Mouse (Mus musculus): ENCODE results near the gene Tie1.
A peak's percentile ranks its signal among the peaks of the same experiment; 100 is the strongest.

Tie1 gene

DNA sequence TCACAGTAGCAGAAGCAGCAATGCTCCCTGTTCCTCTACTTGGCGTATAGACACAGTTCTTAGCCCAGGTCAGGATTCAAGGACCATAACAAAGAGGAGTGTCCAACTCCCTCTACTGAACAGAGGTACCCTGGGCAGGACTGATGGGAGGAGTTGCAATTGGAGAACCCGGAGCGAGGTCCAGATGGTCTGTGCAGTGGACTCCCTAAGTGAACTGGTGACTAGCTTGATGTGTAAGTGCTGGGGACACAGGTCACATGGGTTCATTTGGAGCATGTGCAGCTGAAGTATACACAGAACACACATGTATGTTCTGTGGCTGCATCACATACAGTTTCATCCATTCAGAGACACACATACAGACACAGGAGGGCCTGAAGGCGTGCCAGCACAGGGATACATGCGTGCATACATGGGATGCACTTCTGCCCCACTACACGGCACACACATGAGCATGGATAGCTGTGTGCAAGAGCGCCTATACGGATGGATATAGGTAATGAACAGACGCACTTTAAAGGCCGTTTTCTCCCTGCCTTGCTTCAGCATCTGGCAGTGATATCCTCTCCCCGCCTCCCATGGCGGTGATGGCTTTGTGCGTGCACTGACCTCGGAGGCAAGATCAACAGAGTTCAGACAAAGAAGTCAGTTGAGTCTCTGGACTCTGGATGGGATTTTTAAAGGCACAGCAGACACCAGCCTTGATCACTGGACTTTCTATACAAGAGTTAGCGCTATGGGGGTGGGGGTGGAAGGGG, 12.9 kb downstream of the Tie1 start:
- no peak for DNase-seq (ENCODE audit: extremely low spot score, low read depth, low spot score)

DNA sequence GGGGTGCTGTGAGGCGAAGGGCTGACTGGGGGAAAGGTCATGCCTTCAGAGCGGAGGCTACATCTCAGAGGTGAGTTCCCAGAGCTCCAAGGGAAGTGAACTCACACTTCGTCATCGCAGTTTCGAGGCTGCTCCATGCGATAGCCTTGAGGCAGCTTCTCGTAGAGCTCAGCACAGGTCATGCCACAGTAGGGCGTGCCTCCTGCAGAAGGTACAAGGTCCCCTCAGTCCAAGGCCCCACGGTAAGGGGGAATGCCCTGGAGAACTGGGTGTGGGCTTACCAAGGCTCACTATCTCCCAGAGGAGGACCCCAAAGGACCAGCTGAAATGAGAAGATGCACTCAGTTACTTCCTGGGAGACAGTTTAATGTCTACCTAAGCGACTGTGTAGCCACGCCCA, 17.2 kb downstream of the Tie1 start:
- DNase-seq (ENCODE audit: extremely low spot score, low read depth, low spot score) = no peak

DNA sequence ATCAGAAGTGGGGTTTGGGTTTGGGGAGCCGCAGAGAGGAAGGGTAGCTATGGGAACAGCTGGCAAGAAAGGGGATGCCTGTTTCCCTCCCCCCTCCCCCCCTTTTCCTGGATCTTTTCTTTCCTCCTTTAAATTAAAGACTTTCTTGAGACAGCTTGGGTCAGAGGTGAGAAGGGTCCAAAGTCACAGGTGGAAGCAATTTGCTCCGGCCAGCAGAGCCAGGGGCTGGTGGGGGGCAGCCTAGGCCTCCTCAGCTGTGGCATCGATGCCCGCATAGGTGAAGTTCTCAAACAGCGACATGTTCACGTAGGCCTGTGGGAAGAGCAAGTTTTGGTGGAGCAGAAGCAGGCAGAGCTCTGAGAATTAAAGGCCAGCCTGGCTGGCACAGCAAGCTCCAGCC, 18.6 kb downstream of the Tie1 start:
- no peak for DNase-seq (ENCODE audit: extremely low spot score, low read depth, low spot score)

DNA sequence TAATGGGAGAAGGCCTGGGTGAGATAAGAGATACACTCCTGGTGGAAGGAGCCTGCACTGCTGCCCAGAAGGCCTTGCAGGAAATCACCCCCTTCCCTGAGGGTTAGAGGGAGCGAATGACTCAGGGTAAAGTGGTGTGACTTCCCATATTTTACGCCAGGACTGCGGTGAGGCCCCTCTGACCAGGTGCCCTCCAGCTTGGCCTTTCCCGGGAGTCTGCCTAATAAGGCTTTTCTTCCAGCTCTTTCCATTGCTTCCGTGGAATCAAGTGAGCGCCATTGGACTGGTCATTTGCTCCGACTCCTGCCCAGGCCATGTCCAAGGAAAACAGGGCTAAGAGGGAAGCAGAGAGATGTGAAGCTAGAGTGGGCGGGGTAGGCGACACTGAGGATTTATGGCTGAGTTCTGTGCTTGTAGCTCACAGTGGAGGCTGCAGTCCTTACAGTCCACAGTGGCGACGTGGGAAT, 24.1 kb downstream of the Tie1 start:
- DNase-seq (ENCODE audit: extremely low spot score, low read depth, low spot score) = no peak

DNA sequence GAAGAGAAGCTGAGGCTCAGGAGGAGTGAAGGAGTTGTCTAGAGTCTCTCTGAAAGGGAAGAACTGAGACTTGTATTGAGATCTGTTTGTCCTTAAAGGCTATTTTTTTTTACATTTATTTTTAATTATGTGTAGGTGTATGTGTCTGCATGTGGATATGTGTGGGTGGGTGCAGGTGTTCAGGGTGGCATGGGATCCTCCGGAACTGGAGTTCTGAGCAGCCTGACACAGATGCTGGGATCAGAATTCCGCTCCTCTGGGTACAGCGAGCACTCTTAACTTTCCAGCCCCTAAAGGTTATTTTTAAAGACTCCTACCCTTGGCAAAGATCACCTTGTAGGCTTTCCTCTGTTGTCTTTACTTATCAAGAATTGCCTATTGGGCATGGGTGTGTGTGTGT, 24.9 kb downstream of the Tie1 start:
- DNase-seq (ENCODE audit: extremely low spot score, low read depth, low spot score) = no peak

DNA sequence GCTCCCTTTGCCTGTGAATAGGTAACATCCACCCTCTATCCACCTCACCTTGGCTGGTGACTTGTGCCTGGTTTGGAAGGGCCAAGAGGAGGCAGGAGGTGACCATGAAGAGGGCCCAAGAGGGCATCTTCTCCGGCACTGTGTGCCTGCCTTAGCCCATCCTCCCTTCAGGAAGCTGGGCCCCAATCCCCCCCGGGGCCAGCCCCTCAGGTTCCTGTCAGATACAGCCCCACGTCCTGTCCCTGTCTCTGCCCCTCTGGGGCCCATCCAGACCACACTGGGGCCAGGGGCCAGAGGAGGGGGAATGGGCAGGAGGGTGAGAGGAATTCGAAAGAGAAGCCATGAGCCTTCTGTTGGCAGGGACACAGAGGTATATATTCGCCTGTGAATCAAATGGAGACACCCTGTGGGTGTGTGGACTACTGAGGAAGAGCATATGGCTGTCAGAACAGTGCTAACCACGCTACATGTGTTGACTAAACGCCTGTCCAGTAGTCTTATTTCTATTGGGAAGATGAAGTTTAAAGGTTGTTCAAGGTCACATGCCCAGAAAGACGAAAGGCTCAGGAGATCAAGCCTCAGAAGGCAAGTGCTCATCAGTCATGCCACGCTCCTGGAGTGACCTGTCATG, 32.4 kb downstream of the Tie1 start, which contains the start of gene Mpl:
TSS of gene Mpl (minus strand) at position 169 of the 631 bp plus-strand sequence.
- no peak for DNase-seq (ENCODE audit: extremely low spot score, low read depth, low spot score)

DNA sequence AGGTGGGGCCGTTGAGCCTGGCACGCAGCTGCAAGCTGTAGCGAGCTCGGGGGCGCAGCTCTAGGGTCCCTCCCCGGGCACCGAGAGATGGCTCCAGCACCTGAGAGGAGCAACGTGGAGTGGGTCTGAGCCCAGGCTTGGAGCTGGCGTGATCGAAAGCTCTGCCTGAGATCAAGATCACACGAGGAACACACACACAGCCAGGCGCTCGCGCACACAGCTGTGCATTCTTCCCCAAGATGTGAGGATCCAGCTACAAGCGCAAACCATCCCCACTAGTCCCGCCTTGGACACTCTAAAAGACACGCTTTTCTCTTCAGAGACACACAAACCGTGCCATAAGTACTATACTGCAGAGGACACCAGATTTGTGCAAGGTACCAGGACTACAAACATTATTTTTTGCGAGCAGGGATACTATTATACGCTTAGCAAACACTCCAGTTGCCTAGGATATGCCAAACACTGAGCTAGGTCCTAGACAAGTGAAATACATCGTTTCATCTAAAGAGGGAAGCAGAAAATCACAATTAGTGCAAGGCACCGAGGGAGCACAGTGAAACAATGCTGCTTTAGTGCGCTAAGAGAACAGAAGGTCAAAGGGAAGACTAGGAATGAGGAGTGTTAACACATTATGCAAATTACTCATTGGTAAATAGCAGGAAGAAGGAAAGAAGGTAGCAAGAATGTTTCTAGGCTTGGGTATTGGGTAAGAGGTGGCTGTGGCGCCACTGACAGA, 43.3 kb downstream of the Tie1 start:
- DNase-seq (ENCODE audit: extremely low spot score, low read depth, low spot score) = no peak

DNA sequence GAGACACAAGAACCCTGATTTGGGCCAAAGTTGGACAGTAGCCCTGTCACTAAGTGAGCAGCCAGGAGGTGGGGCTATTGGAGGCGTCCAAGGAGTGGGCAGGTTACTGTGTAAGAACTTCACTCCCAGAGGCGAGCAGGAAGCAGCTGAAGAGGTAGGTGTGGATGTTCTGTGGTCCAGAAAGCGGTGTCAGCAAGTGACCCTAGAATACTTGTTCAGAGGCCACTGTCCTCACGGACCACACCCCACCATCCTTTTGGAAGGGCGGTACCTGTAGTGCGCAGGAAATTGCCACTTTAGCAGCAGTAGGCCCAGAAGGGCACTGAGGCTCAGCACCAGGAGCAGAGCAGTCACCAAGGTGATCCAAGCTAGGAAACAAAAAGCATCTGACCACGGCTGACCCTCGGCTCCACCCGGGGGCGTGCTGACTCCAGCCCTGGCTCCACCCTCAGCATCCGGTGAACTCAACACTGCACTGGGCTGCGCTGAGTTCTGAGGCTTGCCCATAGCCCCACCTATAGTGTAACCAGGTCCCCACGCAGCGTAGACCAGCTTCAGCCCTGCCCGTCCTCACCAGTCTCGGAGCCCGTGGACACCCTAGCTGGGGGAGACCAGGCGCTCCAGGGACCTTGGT, 44.0 kb downstream of the Tie1 start:
- DNase-seq (ENCODE audit: extremely low spot score, low read depth, low spot score) = no peak

DNA sequence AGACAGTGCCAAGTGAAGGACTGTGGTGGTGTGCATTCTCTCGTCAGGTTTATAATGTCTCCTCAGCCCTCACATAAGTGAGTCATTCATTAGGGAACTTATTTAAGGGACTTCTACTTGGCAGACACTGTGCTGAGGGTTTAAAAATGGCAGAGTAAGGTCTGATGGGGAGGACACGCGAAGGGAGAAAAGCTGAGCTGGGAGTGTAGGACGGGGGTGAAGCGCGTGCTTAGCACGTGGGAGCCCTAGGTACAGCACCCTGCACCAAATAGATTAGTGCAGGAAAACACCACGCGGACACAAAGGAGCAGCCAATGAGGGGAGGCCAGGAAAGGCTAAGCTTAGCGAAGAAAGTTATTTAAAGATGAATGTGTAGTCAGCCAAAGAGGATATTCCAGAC, 44.8 kb downstream of the Tie1 start:
- DNase-seq (ENCODE audit: extremely low spot score, low read depth, low spot score) = no peak

DNA sequence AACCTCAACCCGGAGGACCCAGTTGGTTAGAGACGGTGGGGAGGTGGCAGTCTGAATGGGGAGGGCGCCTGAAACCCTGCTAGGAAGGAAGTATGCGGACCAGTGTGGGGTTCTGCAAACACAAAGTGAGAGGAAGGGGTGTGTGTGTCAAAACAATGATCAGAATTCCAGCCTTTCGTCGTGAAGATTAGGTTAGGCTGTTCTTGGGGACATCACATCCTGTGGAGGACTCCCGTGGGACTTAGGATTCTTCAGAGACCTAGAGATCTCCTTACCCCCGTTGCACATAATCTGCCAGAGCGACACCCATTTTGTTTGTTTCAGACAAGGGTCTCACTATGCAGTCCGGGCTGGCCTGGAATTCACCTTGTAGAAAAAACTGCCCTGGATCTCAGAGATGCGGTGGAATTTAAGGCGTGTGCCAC, 52.0 kb downstream of the Tie1 start:
- no peak for DNase-seq (ENCODE audit: extremely low spot score, low read depth, low spot score)

DNA sequence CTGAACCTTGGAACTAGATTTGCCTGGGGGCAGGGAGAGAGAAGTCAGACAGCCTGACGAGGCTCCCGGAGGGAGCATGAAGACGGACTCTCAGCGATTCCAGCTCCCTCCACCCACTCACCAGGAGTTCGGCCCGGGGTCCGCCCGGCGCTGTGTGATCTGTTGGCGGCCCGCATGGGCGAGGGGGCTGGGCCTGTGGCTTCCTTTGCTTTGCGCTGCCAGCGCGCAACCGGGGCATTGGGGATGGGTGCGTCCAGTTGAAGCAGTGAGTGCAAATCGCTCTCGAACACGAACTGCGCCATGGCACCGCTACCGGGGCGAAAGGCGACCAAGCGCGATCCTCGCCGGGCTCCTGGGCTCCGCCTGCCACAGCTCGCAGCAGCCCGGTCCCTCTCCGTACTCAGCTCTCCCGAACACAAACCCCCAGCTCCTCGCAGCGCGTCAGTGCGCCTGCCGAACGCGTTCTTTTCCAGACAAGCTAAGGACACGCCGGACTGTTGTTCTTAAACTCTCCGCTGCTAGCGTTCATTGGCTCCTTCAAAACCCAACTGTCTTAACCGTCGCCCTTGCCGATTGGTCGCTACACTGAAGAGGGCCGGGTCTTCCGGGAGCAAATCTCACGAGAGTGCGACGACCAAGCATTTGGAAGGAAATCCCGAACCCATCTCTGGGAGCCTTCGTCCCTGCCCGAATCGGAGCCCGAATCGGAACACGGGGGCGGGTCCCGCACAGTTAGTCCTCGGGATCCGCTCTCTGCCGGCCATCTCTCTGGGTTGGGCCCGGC, 52.8 kb downstream of the Tie1 start, which contains the start of gene Cdc20:
TSS of gene Cdc20 (minus strand) at position 533 of the 784 bp plus-strand sequence.
- peak; percentile 93 for DNase-seq (ENCODE audit: extremely low spot score, low read depth, low spot score)

DNA sequence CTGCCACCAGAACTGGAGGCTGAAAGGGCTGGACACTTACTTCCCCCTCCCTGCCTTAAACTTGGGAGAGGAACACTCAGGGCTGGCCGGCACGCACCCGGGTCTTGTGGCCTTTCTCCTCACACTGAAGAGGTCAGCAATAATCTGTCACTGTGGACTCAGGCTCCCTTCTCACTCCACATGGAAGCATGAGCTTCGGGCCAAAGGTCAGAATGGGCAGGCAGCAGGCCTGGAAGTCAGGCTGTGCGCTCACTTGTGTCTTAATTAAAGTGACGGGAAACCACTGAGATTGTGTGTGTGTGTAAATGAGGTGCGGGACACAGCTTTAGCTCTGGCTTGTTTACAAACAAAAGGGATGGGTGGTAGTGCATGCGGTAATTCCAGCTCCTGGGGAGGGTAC, 57.5 kb downstream of the Tie1 start:
- no peak for DNase-seq (ENCODE audit: extremely low spot score, low read depth, low spot score)

DNA sequence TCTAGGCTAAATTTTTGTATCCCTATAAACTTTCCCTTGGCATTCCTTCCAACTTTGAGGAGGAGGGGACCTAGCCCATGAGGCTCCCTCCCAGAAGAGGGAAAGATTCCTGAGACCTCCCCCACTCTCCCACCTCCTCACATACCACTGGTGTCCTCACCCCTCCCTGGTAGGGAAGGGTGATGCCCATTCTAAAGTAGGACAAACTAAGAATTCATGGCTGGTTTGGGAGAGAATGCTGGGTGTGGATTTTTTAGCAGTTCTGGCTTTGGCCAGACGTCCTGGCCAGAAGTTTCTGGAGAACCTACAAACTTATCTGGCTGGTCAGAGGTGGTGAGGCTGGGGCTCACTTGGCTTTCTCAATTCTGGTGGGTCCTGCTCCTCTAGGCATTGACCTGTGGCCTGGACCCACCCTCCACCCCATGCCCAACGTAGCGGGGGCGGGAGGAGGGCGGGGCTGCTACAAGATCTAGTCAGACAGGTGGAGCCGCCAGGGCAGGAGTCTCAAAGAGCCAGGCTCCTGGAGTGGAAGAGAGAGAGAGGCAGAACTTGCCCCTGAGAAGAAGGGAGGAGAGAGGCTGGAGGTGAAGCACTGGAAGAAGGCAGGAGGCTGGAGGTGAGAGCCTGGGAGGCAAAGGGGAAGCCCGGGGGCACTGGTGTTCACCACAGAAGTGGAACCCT, 60.5 kb downstream of the Tie1 start:
- DNase-seq (ENCODE audit: extremely low spot score, low read depth, low spot score) = no peak

DNA sequence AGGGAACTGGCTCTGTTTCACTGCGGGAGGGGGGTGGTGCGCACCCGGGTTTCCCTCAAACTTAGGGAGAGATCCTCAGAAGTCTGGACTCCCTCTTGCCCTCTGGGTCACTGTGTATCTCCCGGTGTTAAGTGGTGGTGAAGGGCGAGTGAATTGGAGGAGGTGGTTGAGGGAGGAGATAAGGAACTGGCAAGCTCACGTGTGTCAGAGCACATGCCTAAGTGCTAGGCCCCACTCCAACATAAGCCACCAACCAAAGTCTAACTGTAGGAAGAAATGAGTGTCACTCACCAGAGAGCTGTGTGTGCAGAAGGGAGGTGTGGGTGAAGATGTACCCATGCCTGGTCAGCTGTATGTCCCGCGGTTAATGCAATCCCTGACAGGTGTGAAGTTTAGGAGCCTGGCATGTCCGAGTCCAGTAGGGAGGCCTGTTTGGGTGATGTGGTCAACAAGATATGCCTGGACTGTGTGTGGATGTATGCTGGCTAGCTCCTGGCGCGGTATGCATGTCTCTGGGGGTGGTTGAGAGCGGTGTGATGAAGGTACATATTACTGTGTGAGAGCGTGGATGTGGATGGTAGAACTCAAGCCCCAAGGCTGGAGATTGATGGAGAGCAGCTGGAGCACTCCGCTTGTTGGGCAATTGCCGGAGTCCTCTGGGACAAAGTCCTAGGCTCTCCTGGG, 61.2 kb downstream of the Tie1 start:
- DNase-seq (ENCODE audit: extremely low spot score, low read depth, low spot score) = no peak

DNA sequence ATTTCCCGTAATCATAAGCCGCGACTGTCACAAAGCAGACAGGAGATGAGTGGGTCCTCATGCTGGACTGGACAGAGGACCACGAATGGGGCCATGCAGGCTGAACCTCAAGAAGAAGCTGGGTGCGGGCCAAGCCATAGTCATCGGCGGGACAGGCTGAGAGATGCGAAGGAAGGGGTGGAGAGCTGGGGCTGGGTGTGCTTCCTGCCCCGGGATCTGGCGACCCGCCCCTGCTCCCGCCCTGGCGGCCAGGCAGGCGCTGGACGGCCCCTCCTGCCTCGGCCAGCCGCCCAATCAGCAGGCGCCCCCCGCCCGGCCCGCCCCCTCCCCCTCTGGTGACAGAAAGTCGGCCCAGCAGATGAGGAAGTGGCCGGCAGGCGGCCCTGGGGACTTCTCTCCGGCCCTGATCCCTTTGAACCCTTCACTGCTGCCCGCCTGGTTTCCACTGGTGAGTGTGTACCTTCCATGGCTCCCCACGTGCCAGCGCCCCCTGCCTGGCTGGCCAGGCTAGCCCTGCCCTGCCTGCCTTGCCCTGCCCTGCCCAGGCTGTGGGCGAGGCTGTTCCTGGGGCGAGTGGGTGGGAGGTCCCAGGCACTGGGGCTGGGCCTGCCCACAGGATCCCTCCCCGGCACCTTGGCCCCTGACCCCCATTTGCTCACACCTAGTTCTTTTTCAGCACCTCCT, 62.0 kb downstream of the Tie1 start, which contains the start of gene Elovl1:
TSS of gene Elovl1 (plus strand) at position 326 of the 684 bp plus-strand sequence.
- no peak for DNase-seq (ENCODE audit: extremely low spot score, low read depth, low spot score)

DNA sequence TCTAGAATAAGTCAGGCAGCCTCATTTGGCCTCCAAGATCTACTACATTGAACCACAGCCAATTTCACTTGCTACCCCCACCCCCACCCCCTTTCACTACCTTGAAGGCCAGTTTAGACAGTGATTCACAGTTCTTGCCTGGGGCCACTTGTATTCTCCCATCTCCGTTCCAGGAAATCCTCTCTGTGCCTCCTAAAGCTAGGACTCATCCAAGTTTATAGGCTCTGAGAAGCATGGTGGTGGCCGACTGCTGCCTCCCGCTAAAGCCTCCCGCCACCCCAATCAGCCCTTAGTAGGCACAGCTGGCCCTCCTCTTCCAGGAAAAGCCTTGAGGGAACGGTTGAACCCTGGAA, 62.5 kb downstream of the Tie1 start:
- DNase-seq (ENCODE audit: extremely low spot score, low read depth, low spot score) = no peak

DNA sequence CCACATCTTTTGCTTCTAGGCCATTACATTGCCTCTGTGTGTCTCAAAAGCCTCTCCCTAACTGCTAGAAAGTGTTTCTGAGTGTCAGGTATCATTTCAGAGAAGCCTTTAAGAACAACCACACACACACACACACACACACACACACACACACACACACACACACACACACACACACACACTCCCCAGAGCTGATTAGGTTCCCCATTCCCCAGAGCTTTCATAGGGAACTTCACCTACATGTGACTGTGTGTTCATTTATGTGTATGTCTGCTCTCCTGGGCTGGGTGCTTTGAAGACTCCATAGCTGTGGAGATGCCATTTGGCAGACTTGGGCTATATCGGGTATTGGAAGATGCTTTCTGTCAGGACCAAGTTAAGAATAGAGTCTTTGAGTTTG, 64.5 kb downstream of the Tie1 start:
- DNase-seq (ENCODE audit: extremely low spot score, low read depth, low spot score) = no peak

DNA sequence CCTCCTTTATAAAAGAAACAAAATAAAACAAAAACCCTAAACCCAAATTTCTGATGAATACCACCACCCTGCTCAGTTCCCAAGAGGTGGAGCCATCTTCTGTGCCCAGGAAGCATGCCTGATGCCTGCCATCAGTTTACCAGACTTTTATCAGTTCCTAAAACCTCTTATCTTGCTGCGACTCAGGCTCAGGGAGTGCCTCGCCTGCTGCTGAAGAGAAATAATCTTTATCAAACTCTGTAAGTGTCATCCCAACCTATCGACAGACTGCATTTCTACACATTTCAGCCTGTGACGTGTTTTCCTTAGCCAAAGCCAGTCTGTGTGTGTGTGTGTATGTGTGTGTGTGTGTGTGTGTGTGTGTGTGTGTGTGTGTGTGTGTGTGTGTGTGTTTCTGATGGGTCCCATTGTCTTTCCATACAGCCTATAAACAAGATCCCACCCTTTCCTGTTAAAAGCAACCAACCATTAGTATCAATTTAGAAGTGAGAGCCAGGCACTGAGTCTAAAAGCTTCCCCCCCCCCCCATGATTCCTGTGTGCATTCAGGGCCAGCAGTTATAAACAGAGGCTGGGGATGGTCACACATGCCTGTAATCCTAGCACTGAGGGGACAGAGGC, 65.2 kb downstream of the Tie1 start:
- DNase-seq (ENCODE audit: extremely low spot score, low read depth, low spot score) = no peak
